Mouse (Mus musculus) E14TG2a.4 (cell line): Measurements from ENCODE around the gene Ankrd10.

Source experiments
- H3K27me3 ChIP-seq: 2 replicates; pipeline ENCODE4 v1.6.1; 2014; ENCODE audit warnings: low read length, control low read depth; ENCODE audit not compliant: insufficient read depth
- H3K36me3 ChIP-seq: 2 replicates; pipeline ENCODE4 v1.6.1; 2014; ENCODE audit warnings: low read length, control low read depth; ENCODE audit not compliant: insufficient read depth
- H3K4me1 ChIP-seq: replicated peaks from 2 replicates; pipeline ENCODE4 v1.6.1; 2014; ENCODE audit warnings: low read depth, low read length, control low read depth
- H3K4me3 ChIP-seq: replicated peaks from 2 replicates; pipeline ENCODE4 v1.5.1; 2014; ENCODE audit warnings: mild to moderate bottlenecking, low read length
- H3K9me3 ChIP-seq: 2 replicates; pipeline ENCODE4 v1.6.1; 2014; ENCODE audit warnings: low read length, control low read depth
- CTCF ChIP-seq: conservative IDR thresholded peaks from 2 replicates; pipeline ENCODE4 v1.5.1; 2014; ENCODE audit warnings: low read length
- NANOG ChIP-seq: IDR thresholded peaks from 2 replicates; pipeline ENCODE4 v1.6.1; 2014; ENCODE audit warnings: borderline replicate concordance, low read length, mixed read lengths
- POU5F1 ChIP-seq: IDR thresholded peaks from 2 replicates; pipeline ENCODE4 v1.6.1; 2014; ENCODE audit warnings: low read length, borderline replicate concordance

Ankrd10 gene

GRCm38 (mm10) chr8:11636324-11637057, 934 bp upstream of the Ankrd10 start:
- Histone ChIP-seq H3K36me3 (peaks cover 37% of the 10 kb centered on the region), H3K27me3 (no peaks in the 10 kb centered on the region), H3K9me3 (no peaks in the 10 kb centered on the region), H3K4me1 (peaks cover 70% of the 10 kb centered on the region), H3K4me3 (peak overlapping the region; percentile 99)
- TF ChIP-seq NANOG (no peak), POU5F1 (no peak), CTCF (no peak)

- Histone ChIP-seq H3K27me3 (no peaks in the 10 kb centered on the region), H3K9me3 (no peaks in the 10 kb centered on the region), H3K4me3 (peak overlapping the region; percentile 99), H3K36me3 (peaks cover 51% of the 10 kb centered on the region), H3K4me1 (peaks cover 70% of the 10 kb centered on the region)
- TF ChIP-seq NANOG (no peak), CTCF (no peak), POU5F1 (no peak)
Measured at GRCm38 (mm10) chr8:11635012-11635577, 462 bp downstream of the Ankrd10 start.

GRCm38 (mm10) chr8:11634331-11635011, 1.1 kb downstream of the Ankrd10 start:
- TF ChIP-seq POU5F1: no peak
- TF ChIP-seq NANOG: no peak
- TF ChIP-seq CTCF: no peak
- Histone ChIP-seq H3K27me3 (no peaks in the 10 kb centered on the region), H3K9me3 (no peaks in the 10 kb centered on the region), H3K4me3 (peak overlapping the region; percentile 99), H3K4me1 (peaks cover 70% of the 10 kb centered on the region), H3K36me3 (peaks cover 57% of the 10 kb centered on the region)

GRCm38 (mm10) chr8:11633414-11633813, 2.1 kb downstream of the Ankrd10 start:
- Histone ChIP-seq H3K4me1 (peaks cover 71% of the 10 kb centered on the region), H3K9me3 (no peaks in the 10 kb centered on the region), H3K36me3 (peaks cover 68% of the 10 kb centered on the region), H3K4me3 (peak overlapping the region; percentile 99), H3K27me3 (no peaks in the 10 kb centered on the region)
- no peak for TF ChIP-seq CTCF
- no peak for TF ChIP-seq POU5F1
- no peak for TF ChIP-seq NANOG

- Histone ChIP-seq H3K36me3 (peaks cover 70% of the 10 kb centered on the region), H3K4me3 (no peak overlapping the region), H3K4me1 (peaks cover 71% of the 10 kb centered on the region), H3K9me3 (no peaks in the 10 kb centered on the region), H3K27me3 (no peaks in the 10 kb centered on the region)
- TF ChIP-seq NANOG (no peak), POU5F1 (no peak), CTCF (no peak)
Measured at GRCm38 (mm10) chr8:11632406-11632805, 3.2 kb downstream of the Ankrd10 start.

- H3K4me1 ChIP-seq: peaks cover 90% of the 10 kb centered on the region
- no peaks in the 10 kb centered on the region for H3K9me3 ChIP-seq
- peak overlapping the region; percentile 21; the same call in 1 of the 2 replicates for H3K4me3 ChIP-seq
- no peaks in the 10 kb centered on the region for H3K27me3 ChIP-seq
- TF ChIP-seq NANOG: no peak
- no peak for TF ChIP-seq CTCF
- TF ChIP-seq POU5F1: no peak
- H3K36me3 ChIP-seq: peaks cover 96% of the 10 kb centered on the region
Measured at GRCm38 (mm10) chr8:11629206-11629605, 6.4 kb downstream of the Ankrd10 start.

- H3K27me3 ChIP-seq: no peaks in the 10 kb centered on the region
- peaks cover 96% of the 10 kb centered on the region for H3K36me3 ChIP-seq
- TF ChIP-seq NANOG: no peak
- no peak for TF ChIP-seq POU5F1
- TF ChIP-seq CTCF: no peak
- peaks cover 87% of the 10 kb centered on the region for H3K4me1 ChIP-seq
- H3K9me3 ChIP-seq: no peaks in the 10 kb centered on the region
- 0 out of 2 replicates have a peak overlapping the region, but pooled peaks have one; percentile 3 for H3K4me3 ChIP-seq
Measured at GRCm38 (mm10) chr8:11628506-11629132, 6.9 kb downstream of the Ankrd10 start.

GRCm38 (mm10) chr8:11627717-11628116, 7.8 kb downstream of the Ankrd10 start:
- TF ChIP-seq CTCF (no peak), NANOG (no peak), POU5F1 (no peak)
- Histone ChIP-seq H3K27me3 (no peaks in the 10 kb centered on the region), H3K4me1 (peaks cover 83% of the 10 kb centered on the region), H3K36me3 (peaks cover 96% of the 10 kb centered on the region), H3K4me3 (no peak overlapping the region; the same call in 1 of the 2 replicates), H3K9me3 (no peaks in the 10 kb centered on the region)

GRCm38 (mm10) chr8:11625084-11625483, 10.5 kb downstream of the Ankrd10 start:
- Histone ChIP-seq H3K27me3 (no peaks in the 10 kb centered on the region), H3K36me3 (peaks cover 96% of the 10 kb centered on the region)
- no peak for TF ChIP-seq NANOG
- TF ChIP-seq POU5F1: no peak
- no peak for TF ChIP-seq CTCF

More at GRCm38 (mm10) chr8:11625084-11625483, 10.5 kb downstream of the Ankrd10 start:
- Histone ChIP-seq H3K9me3 (no peaks in the 10 kb centered on the region), H3K4me1 (peaks cover 57% of the 10 kb centered on the region), H3K4me3 (no peak overlapping the region)
